In the genomic region with DNA sequence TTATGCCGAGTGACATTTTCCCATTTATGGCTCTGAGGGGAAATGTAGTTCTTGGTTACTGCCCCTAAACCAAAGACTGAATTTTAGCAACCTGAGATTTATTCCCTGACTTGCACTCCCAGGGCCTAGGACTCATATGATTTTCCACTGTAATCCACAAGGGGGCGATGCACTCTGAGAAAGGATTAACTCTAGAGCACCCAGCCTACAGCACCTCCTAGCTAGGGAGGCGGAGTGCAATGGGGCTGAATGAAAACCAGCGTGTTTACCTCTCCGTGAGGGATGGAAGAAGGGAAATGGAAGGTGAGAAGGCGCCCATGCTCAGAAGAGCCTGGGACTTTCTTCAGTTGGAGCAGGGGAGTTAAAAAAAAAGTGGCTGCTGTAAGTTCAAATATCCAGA, we compare ENCODE assay signal across 9 mouse cellular contexts.
A peak's percentile ranks its signal among the peaks of the same experiment; 100 is the strongest.
DNase-seq lines count a peak whose midpoint lies in the region; ATAC-seq and TF ChIP-seq lines count a peak whose summit lies in the region.
"Had no signal": no experiment of that assay in that cellular context is flagged by ENCODE, and none has a peak within 500 bp of the region (broad histone marks: within the 10 kb centered on the region; RNA-seq: fewer than 3 reads in every experiment).

No protein-coding gene starts in this region.

- no peak for ATAC-seq in forebrain, embryonic 14.5 days
- ATAC-seq in midbrain, embryonic 12.5 days (ENCODE audit: low FRiP score, low read depth) = peak; percentile 27; the same call in 1 of the 2 replicates

- WGBS in lung, adult 2 months = 19% methylated on average over 6 of the region's 6 CpGs
- 25% methylated on average over 6 of the region's 6 CpGs for WGBS in forebrain, embryonic 14.5 days
- WGBS in midbrain, embryonic 12.5 days = 26% methylated on average over 6 of the region's 6 CpGs

- no peaks in the 10 kb centered on the region for H3K27me3 ChIP-seq in forebrain, embryonic 14.5 days (replicated peaks; ENCODE audit: control insufficient read depth, insufficient read depth, low read length)
- peaks cover 17% of the 10 kb centered on the region; the same call in 1 of the 2 replicates for H3K27me3 ChIP-seq in midbrain, embryonic 12.5 days

- H3K9ac ChIP-seq in forebrain, embryonic 14.5 days (ENCODE audit: low read length) = no peak overlapping the region
- no peak overlapping the region for H3K9ac ChIP-seq in midbrain, embryonic 12.5 days (replicated peaks)
- H3K9ac ChIP-seq: embryonic facial prominence, embryonic 15.5 days had no signal

- no peak overlapping the region for H3K4me3 ChIP-seq in lung, adult 2 months (replicated peaks; ENCODE audit: extremely low read depth, low read depth, low read length)
- H3K4me3 ChIP-seq in forebrain, embryonic 14.5 days (ENCODE audit: low read depth, low read length) = no peak overlapping the region
- no peak overlapping the region for H3K4me3 ChIP-seq in midbrain, embryonic 12.5 days
- H3K4me3 ChIP-seq: embryonic facial prominence, embryonic 15.5 days had no signal

- H3K4me2 ChIP-seq in forebrain, embryonic 14.5 days (ENCODE audit: low read length) = no peak overlapping the region
- no peak overlapping the region for H3K4me2 ChIP-seq in midbrain, embryonic 12.5 days (replicated peaks)
- H3K4me2 ChIP-seq: embryonic facial prominence, embryonic 15.5 days had no signal

- TF ChIP-seq CTCF in lung, adult 2 months (IDR thresholded peaks at IDR 0.05; ENCODE audit: insufficient read depth, low read length) = 0 out of 2 replicates have a peak, but pooled peaks have one; percentile 18

- no peaks in the 10 kb centered on the region for H3K9me3 ChIP-seq in forebrain, embryonic 14.5 days (replicated peaks; ENCODE audit: control insufficient read depth, low read length)
- no peaks in the 10 kb centered on the region for H3K9me3 ChIP-seq in midbrain, embryonic 12.5 days
- H3K9me3 ChIP-seq: embryonic facial prominence, embryonic 15.5 days had no signal

- no peaks in the 10 kb centered on the region for H3K4me1 ChIP-seq in lung, adult 2 months (ENCODE audit: control insufficient read depth, insufficient read depth, low read length)
- no peaks in the 10 kb centered on the region for H3K4me1 ChIP-seq in forebrain, embryonic 14.5 days (ENCODE audit: control insufficient read depth, insufficient read depth, low read length)
- H3K4me1 ChIP-seq in midbrain, embryonic 12.5 days = no peaks in the 10 kb centered on the region
- H3K4me1 ChIP-seq: embryonic facial prominence, embryonic 15.5 days had no signal

- no peak for TF ChIP-seq POLR2A in lung, adult 2 months (IDR thresholded peaks at IDR 0.05; ENCODE audit: borderline replicate concordance, extremely low read depth, low read depth, low read length)

- no peak for DNase-seq in lung, adult 2 months
- no peak for DNase-seq in lung, postnatal 25 days (ENCODE audit: low spot score)
- DNase-seq in adrenal gland, postnatal 25 days = peak; percentile 3
- DNase-seq in forebrain, embryonic 14.5 days (ENCODE audit: low spot score) = peak; percentile 59
- DNase-seq in layer of hippocampus, adult 18-20 months (ENCODE audit: low spot score in 2 of 2) = peak; percentile 36 to 75
- DNase-seq in spleen, postnatal 36 days (ENCODE audit: low spot score in 2 of 2) = no peak
- no peak for DNase-seq in c-Kit-positive CD71-positive TER-119-positive erythroid progenitor cells, embryonic 14.5 days (ENCODE audit: low spot score)

- no peak overlapping the region for H3K27ac ChIP-seq in forebrain, embryonic 14.5 days (ENCODE audit: low read depth, low read length)
- H3K27ac ChIP-seq in midbrain, embryonic 12.5 days (replicated peaks) = no peak overlapping the region
- H3K27ac ChIP-seq: embryonic facial prominence, embryonic 15.5 days had no signal

- no peaks in the 10 kb centered on the region for H3K36me3 ChIP-seq in forebrain, embryonic 14.5 days (ENCODE audit: control insufficient read depth, insufficient read depth, low read length)
- no peaks in the 10 kb centered on the region for H3K36me3 ChIP-seq in midbrain, embryonic 12.5 days
- H3K36me3 ChIP-seq: embryonic facial prominence, embryonic 15.5 days had no signal

Comparison
In these comparisons a context has a peak if more than half of its experiments do, and no peak if none do; other contexts are left out.
1. DNase-seq: peak in adrenal gland, postnatal 25 days (single experiment), forebrain, embryonic 14.5 days (single experiment) and layer of hippocampus, adult 18-20 months (2 of 2); none in lung, adult 2 months (single experiment), lung, postnatal 25 days (single experiment), spleen, postnatal 36 days (0 of 2) and c-Kit-positive CD71-positive TER-119-positive erythroid progenitor cells, embryonic 14.5 days (single experiment).